Mouse (Mus musculus): ENCODE data around the gene Zbp1. TPM values are rescaled to one million over a fixed set of nuclear protein-coding genes. Genes with fewer than 3 reads are reported as not detected.

Zbp1 gene
- polyA plus RNA-seq, 1 experiment from 2014 or later = 0.41 TPM

- peak overlapping the region; percentile 88 for H3K27ac ChIP-seq (ENCODE audit: low read depth)
- H3K9ac ChIP-seq = no peak overlapping the region
- no peak for TF ChIP-seq CTCF (IDR thresholded peaks at IDR 0.05; ENCODE audit: low read depth)
- ATAC-seq (ENCODE audit: insufficient read depth) = peak; percentile 55
- H3K36me3 ChIP-seq (ENCODE audit: insufficient read depth) = no peaks in the 10 kb centered on the region; the same call in 1 of the 2 replicates
- no peaks in the 10 kb centered on the region for H3K27me3 ChIP-seq (ENCODE audit: insufficient read depth, low read length)
- 0 out of 2 replicates have a peak overlapping the region, but pooled peaks have one; percentile 0 for H3K4me2 ChIP-seq
- no peaks in the 10 kb centered on the region for H3K9me3 ChIP-seq (ENCODE audit: low read depth, low read length)
- no peak overlapping the region for H3K4me3 ChIP-seq (ENCODE audit: low read depth, low read length)
- no peak for DNase-seq
- 22% methylated on average over 2 of the region's 2 CpGs for WGBS
- peaks cover 43% of the 10 kb centered on the region for H3K4me1 ChIP-seq (ENCODE audit: insufficient read depth)
These were observed 28.5 kb upstream of the Zbp1 start for GRCm38 (mm10) chr2:173247197-173247596.

GRCm38 (mm10) chr2:173246688-173247087, 28.0 kb upstream of the Zbp1 start:
- H3K4me1 ChIP-seq (ENCODE audit: insufficient read depth) = peaks cover 38% of the 10 kb centered on the region
- no peak overlapping the region for H3K9ac ChIP-seq
- no peak overlapping the region for H3K4me3 ChIP-seq (ENCODE audit: low read depth, low read length)
- no peaks in the 10 kb centered on the region; the same call in 1 of the 2 replicates for H3K36me3 ChIP-seq (ENCODE audit: insufficient read depth)
- no peak for DNase-seq
- WGBS = 54% methylated on average over 8 of the region's 8 CpGs
- H3K9me3 ChIP-seq (ENCODE audit: low read depth, low read length) = no peaks in the 10 kb centered on the region
- H3K4me2 ChIP-seq = 0 out of 2 replicates have a peak overlapping the region, but pooled peaks have one; percentile 0
- peak overlapping the region; percentile 88 for H3K27ac ChIP-seq (ENCODE audit: low read depth)
- H3K27me3 ChIP-seq (ENCODE audit: insufficient read depth, low read length) = no peaks in the 10 kb centered on the region
- peak; percentile 7; the same call in 1 of the 2 replicates for ATAC-seq (ENCODE audit: insufficient read depth)
- TF ChIP-seq CTCF (IDR thresholded peaks at IDR 0.05; ENCODE audit: low read depth) = peak; percentile 41

DNA sequence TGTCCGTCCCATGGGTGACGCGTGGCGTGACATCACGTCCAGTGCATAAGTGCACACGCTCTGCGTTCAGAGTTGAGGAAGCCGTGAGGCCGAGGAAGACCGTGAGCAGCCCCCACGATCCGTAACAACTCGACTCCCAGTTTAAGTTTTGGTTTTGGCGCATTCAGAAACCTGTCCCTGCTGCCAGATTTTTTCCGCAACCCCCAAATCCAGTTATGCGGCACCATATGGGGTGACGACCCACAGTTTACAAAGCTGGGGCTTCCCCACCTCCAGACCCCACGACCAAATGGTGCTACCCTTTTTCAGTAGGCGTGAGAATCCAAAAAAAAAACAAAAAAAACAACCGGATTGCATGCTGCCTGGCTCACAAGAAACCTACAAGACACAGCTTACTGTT, 26.5 kb upstream of the Zbp1 start:
- 75% methylated on average over 20 of the region's 20 CpGs for WGBS
- H3K9ac ChIP-seq = no peak overlapping the region
- no peaks in the 10 kb centered on the region for H3K27me3 ChIP-seq (ENCODE audit: insufficient read depth, low read length)
- H3K27ac ChIP-seq (ENCODE audit: low read depth) = no peak overlapping the region
- DNase-seq = no peak
- ATAC-seq (ENCODE audit: insufficient read depth) = no peak
- TF ChIP-seq CTCF (IDR thresholded peaks at IDR 0.05; ENCODE audit: low read depth) = no peak
- no peak overlapping the region for H3K4me3 ChIP-seq (ENCODE audit: low read depth, low read length)
- no peak overlapping the region for H3K4me2 ChIP-seq
- H3K4me1 ChIP-seq (ENCODE audit: insufficient read depth) = peaks cover 23% of the 10 kb centered on the region
- no peaks in the 10 kb centered on the region; the same call in 1 of the 2 replicates for H3K36me3 ChIP-seq (ENCODE audit: insufficient read depth)
- no peaks in the 10 kb centered on the region for H3K9me3 ChIP-seq (ENCODE audit: low read depth, low read length)

DNA sequence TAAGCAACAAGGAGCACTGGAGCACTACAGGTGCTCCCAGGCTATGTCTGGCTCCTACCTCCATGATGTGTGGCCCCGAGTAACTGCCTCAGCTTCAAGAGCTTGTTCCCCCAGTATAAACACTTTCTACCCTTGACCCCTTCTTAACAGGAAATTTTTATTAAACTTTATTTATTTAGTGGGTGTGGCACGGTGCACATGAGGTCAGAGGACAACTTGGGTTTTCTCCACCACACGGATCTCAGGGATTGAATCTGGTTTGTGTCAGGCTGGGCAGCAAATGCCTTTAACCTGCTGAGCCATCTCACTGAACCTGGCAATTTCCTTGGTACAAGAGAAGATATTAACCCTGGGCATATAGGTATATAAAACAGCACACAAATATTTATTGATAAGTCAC, 25.4 kb upstream of the Zbp1 start:
- Histone ChIP-seq H3K4me2 (no peak overlapping the region), H3K9ac (no peak overlapping the region), H3K27me3 (ENCODE audit: insufficient read depth, low read length) (no peaks in the 10 kb centered on the region), H3K27ac (ENCODE audit: low read depth) (no peak overlapping the region), H3K4me3 (ENCODE audit: low read depth, low read length) (no peak overlapping the region), H3K36me3 (ENCODE audit: insufficient read depth) (no peaks in the 10 kb centered on the region; the same call in 1 of the 2 replicates), H3K9me3 (ENCODE audit: low read depth, low read length) (no peaks in the 10 kb centered on the region), H3K4me1 (ENCODE audit: insufficient read depth) (peaks cover 17% of the 10 kb centered on the region)
- WGBS = 32% methylated on average over 3 of the region's 3 CpGs
- ATAC-seq (ENCODE audit: insufficient read depth) = no peak
- TF ChIP-seq CTCF (IDR thresholded peaks at IDR 0.05; ENCODE audit: low read depth) = no peak
- no peak for DNase-seq

GRCm38 (mm10) chr2:173243616-173244015, 24.9 kb upstream of the Zbp1 start:
- Histone ChIP-seq H3K27ac (ENCODE audit: low read depth) (no peak overlapping the region), H3K4me2 (no peak overlapping the region), H3K9me3 (ENCODE audit: low read depth, low read length) (no peaks in the 10 kb centered on the region), H3K4me1 (ENCODE audit: insufficient read depth) (peaks cover 22% of the 10 kb centered on the region), H3K4me3 (ENCODE audit: low read depth, low read length) (no peak overlapping the region), H3K27me3 (ENCODE audit: insufficient read depth, low read length) (no peaks in the 10 kb centered on the region), H3K36me3 (ENCODE audit: insufficient read depth) (no peaks in the 10 kb centered on the region; the same call in 1 of the 2 replicates), H3K9ac (no peak overlapping the region)
- ATAC-seq (ENCODE audit: insufficient read depth) (no peak), DNase-seq (no peak)
- no peak for TF ChIP-seq CTCF (IDR thresholded peaks at IDR 0.05; ENCODE audit: low read depth)
- 59% methylated on average over 9 of the region's 9 CpGs for WGBS

- no peaks in the 10 kb centered on the region for H3K27me3 ChIP-seq (ENCODE audit: insufficient read depth, low read length)
- no peak overlapping the region for H3K4me2 ChIP-seq
- peaks cover 24% of the 10 kb centered on the region for H3K4me1 ChIP-seq (ENCODE audit: insufficient read depth)
- WGBS = 36% methylated on average over 12 of the region's 12 CpGs
- H3K9ac ChIP-seq = no peak overlapping the region
- no peak overlapping the region for H3K27ac ChIP-seq (ENCODE audit: low read depth)
- peaks cover under 1% of the 10 kb centered on the region; the same call in 1 of the 2 replicates for H3K36me3 ChIP-seq (ENCODE audit: insufficient read depth)
- TF ChIP-seq CTCF (IDR thresholded peaks at IDR 0.05; ENCODE audit: low read depth) = no peak
- H3K9me3 ChIP-seq (ENCODE audit: low read depth, low read length) = no peaks in the 10 kb centered on the region
- no peak for ATAC-seq (ENCODE audit: insufficient read depth)
- DNase-seq = no peak
- H3K4me3 ChIP-seq (ENCODE audit: low read depth, low read length) = no peak overlapping the region
These were observed 24.2 kb upstream of the Zbp1 start for GRCm38 (mm10) chr2:173242874-173243273.

DNA sequence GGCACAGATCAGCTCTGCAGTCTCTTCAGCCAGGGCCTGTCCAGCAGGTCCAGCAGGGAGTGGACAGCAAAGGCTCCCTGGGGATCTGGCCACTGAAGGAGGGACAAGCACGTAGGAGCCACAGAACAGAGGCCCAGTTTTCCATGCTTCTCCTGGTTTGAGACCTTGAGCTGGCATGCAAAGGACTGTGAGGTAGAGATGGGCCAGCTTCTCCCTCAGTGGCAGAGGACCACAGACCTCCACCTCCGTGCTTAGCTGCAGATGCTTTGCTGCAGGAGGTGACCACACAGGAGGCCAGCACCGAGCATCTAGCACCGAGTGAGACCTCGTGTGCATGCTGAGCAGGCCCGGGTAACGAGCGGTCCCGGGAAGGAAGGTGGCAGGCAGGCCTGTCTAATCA, 22.0 kb upstream of the Zbp1 start:
- ATAC-seq (ENCODE audit: insufficient read depth) = no peak
- no peak for TF ChIP-seq CTCF (IDR thresholded peaks at IDR 0.05; ENCODE audit: low read depth)
- Histone ChIP-seq H3K4me2 (no peak overlapping the region), H3K27me3 (ENCODE audit: insufficient read depth, low read length) (no peaks in the 10 kb centered on the region), H3K9me3 (ENCODE audit: low read depth, low read length) (no peaks in the 10 kb centered on the region), H3K9ac (no peak overlapping the region), H3K4me3 (ENCODE audit: low read depth, low read length) (no peak overlapping the region), H3K27ac (ENCODE audit: low read depth) (no peak overlapping the region), H3K4me1 (ENCODE audit: insufficient read depth) (peaks cover 32% of the 10 kb centered on the region), H3K36me3 (ENCODE audit: insufficient read depth) (peaks cover 3% of the 10 kb centered on the region; the same call in 1 of the 2 replicates)
- no peak for DNase-seq
- WGBS = 55% methylated on average over 9 of the region's 9 CpGs

All from lung, embryonic 14.5 days (tissue).